Mouse (Mus musculus): Measurements from ENCODE around the gene Nrsn2. TPM values are rescaled to one million over a fixed set of nuclear protein-coding genes. Genes with fewer than 3 reads are reported as not detected.

Nrsn2 gene
- polyA plus RNA-seq, 1 experiment from 2014 or later = not detected

- WGBS = 84% methylated on average over 22 of the region's 22 CpGs
- no peaks in the 10 kb centered on the region for H3K36me3 ChIP-seq (ENCODE audit: insufficient read depth)
- no peaks in the 10 kb centered on the region for H3K9me3 ChIP-seq (ENCODE audit: low read depth, low read length)
- H3K9ac ChIP-seq = no peak overlapping the region
- no peak overlapping the region for H3K4me2 ChIP-seq
- H3K4me3 ChIP-seq (ENCODE audit: low read depth, low read length) = no peak overlapping the region
- H3K27me3 ChIP-seq (ENCODE audit: insufficient read depth, low read length) = no peaks in the 10 kb centered on the region
- H3K4me1 ChIP-seq (ENCODE audit: insufficient read depth) = no peaks in the 10 kb centered on the region
- DNase-seq (no peak), ATAC-seq (ENCODE audit: insufficient read depth) (no peak)
- no peak for TF ChIP-seq CTCF (IDR thresholded peaks at IDR 0.05; ENCODE audit: low read depth)
- no peak overlapping the region for H3K27ac ChIP-seq (ENCODE audit: low read depth)
Measured at GRCm38 (mm10) chr2:152339631-152340179, 36.7 kb downstream of the Nrsn2 start.

GRCm38 (mm10) chr2:152338319-152338718, 38.1 kb downstream of the Nrsn2 start:
- Histone ChIP-seq H3K4me2 (no peak overlapping the region), H3K4me3 (ENCODE audit: low read depth, low read length) (no peak overlapping the region), H3K4me1 (ENCODE audit: insufficient read depth) (no peaks in the 10 kb centered on the region), H3K36me3 (ENCODE audit: insufficient read depth) (no peaks in the 10 kb centered on the region), H3K9me3 (ENCODE audit: low read depth, low read length) (no peaks in the 10 kb centered on the region), H3K27ac (ENCODE audit: low read depth) (no peak overlapping the region), H3K9ac (no peak overlapping the region), H3K27me3 (ENCODE audit: insufficient read depth, low read length) (no peaks in the 10 kb centered on the region)
- no peak for TF ChIP-seq CTCF (IDR thresholded peaks at IDR 0.05; ENCODE audit: low read depth)
- DNase-seq (no peak), ATAC-seq (ENCODE audit: insufficient read depth) (no peak)
- 74% methylated on average over 13 of the region's 13 CpGs for WGBS

GRCm38 (mm10) chr2:152337591-152338212, 38.7 kb downstream of the Nrsn2 start:
- 82% methylated on average over 11 of the region's 11 CpGs for WGBS

GRCm38 (mm10) chr2:152336856-152337255, 39.6 kb downstream of the Nrsn2 start:
- H3K27ac ChIP-seq (ENCODE audit: low read depth) = peak overlapping the region; percentile 8; the same call in 1 of the 2 replicates
- no peak overlapping the region for H3K9ac ChIP-seq
- no peak for TF ChIP-seq CTCF (IDR thresholded peaks at IDR 0.05; ENCODE audit: low read depth)
- H3K36me3 ChIP-seq (ENCODE audit: insufficient read depth) = no peaks in the 10 kb centered on the region
- no peaks in the 10 kb centered on the region for H3K27me3 ChIP-seq (ENCODE audit: insufficient read depth, low read length)
- H3K9me3 ChIP-seq (ENCODE audit: low read depth, low read length) = no peaks in the 10 kb centered on the region
- no peak overlapping the region for H3K4me2 ChIP-seq
- no peak for ATAC-seq (ENCODE audit: insufficient read depth)
- no peak overlapping the region for H3K4me3 ChIP-seq (ENCODE audit: low read depth, low read length)
- DNase-seq = peak; percentile 52
- H3K4me1 ChIP-seq (ENCODE audit: insufficient read depth) = 0 out of 2 replicates have a peak, but pooled peaks cover 3% of the 10 kb centered on the region
- WGBS = 63% methylated on average over 1 of the region's 1 CpGs

More at GRCm38 (mm10) chr2:152337591-152338212, 38.7 kb downstream of the Nrsn2 start:
- TF ChIP-seq CTCF (IDR thresholded peaks at IDR 0.05; ENCODE audit: low read depth) = no peak
- H3K36me3 ChIP-seq (ENCODE audit: insufficient read depth) = no peaks in the 10 kb centered on the region
- H3K4me3 ChIP-seq (ENCODE audit: low read depth, low read length) = no peak overlapping the region
- peak overlapping the region; percentile 8; the same call in 1 of the 2 replicates for H3K27ac ChIP-seq (ENCODE audit: low read depth)
- ATAC-seq (ENCODE audit: insufficient read depth) = no peak
- no peaks in the 10 kb centered on the region for H3K27me3 ChIP-seq (ENCODE audit: insufficient read depth, low read length)
- H3K4me2 ChIP-seq = no peak overlapping the region
- H3K9me3 ChIP-seq (ENCODE audit: low read depth, low read length) = no peaks in the 10 kb centered on the region
- 0 out of 2 replicates have a peak, but pooled peaks cover 3% of the 10 kb centered on the region for H3K4me1 ChIP-seq (ENCODE audit: insufficient read depth)
- DNase-seq = no peak
- no peak overlapping the region; the same call in 1 of the 2 replicates for H3K9ac ChIP-seq

GRCm38 (mm10) chr2:152335289-152335820, 41.1 kb downstream of the Nrsn2 start:
- H3K9ac ChIP-seq = no peak overlapping the region
- H3K4me1 ChIP-seq (ENCODE audit: insufficient read depth) = peaks cover 7% of the 10 kb centered on the region; the same call in 1 of the 2 replicates
- ATAC-seq (ENCODE audit: insufficient read depth) (no peak), DNase-seq (no peak)
- H3K27ac ChIP-seq (ENCODE audit: low read depth) = no peak overlapping the region
- WGBS = 35% methylated on average over 11 of the region's 11 CpGs
- no peaks in the 10 kb centered on the region for H3K9me3 ChIP-seq (ENCODE audit: low read depth, low read length)
- no peaks in the 10 kb centered on the region for H3K27me3 ChIP-seq (ENCODE audit: insufficient read depth, low read length)
- no peak overlapping the region for H3K4me3 ChIP-seq (ENCODE audit: low read depth, low read length)
- no peak for TF ChIP-seq CTCF (IDR thresholded peaks at IDR 0.05; ENCODE audit: low read depth)
- no peak overlapping the region for H3K4me2 ChIP-seq
- H3K36me3 ChIP-seq (ENCODE audit: insufficient read depth) = no peaks in the 10 kb centered on the region

GRCm38 (mm10) chr2:152333345-152334006, 43.0 kb downstream of the Nrsn2 start:
- WGBS = 60% methylated on average over 4 of the region's 4 CpGs
- H3K4me2 ChIP-seq = no peak overlapping the region
- DNase-seq (no peak), ATAC-seq (ENCODE audit: insufficient read depth) (no peak)
- H3K4me1 ChIP-seq (ENCODE audit: insufficient read depth) = peaks cover 7% of the 10 kb centered on the region; the same call in 1 of the 2 replicates
- peaks cover 16% of the 10 kb centered on the region; the same call in 1 of the 2 replicates for H3K36me3 ChIP-seq (ENCODE audit: insufficient read depth)
- H3K4me3 ChIP-seq (ENCODE audit: low read depth, low read length) = no peak overlapping the region
- H3K9ac ChIP-seq = no peak overlapping the region
- no peaks in the 10 kb centered on the region for H3K9me3 ChIP-seq (ENCODE audit: low read depth, low read length)
- no peaks in the 10 kb centered on the region for H3K27me3 ChIP-seq (ENCODE audit: insufficient read depth, low read length)
- TF ChIP-seq CTCF (IDR thresholded peaks at IDR 0.05; ENCODE audit: low read depth) = no peak
- H3K27ac ChIP-seq (ENCODE audit: low read depth) = no peak overlapping the region

Measured in lung, embryonic 14.5 days (tissue).